Mouse (Mus musculus) adipocyte (in vitro differentiated cells): Measurements from ENCODE around the gene Eef1a2.
A peak's percentile ranks its signal among the peaks of the same experiment; 100 is the strongest.

Experiments
- DNase-seq: peaks from one replicate; pipeline ENCODE4 v3.0.0-alpha.2; 2016; ENCODE audit warnings: low spot score

Eef1a2 gene

DNA sequence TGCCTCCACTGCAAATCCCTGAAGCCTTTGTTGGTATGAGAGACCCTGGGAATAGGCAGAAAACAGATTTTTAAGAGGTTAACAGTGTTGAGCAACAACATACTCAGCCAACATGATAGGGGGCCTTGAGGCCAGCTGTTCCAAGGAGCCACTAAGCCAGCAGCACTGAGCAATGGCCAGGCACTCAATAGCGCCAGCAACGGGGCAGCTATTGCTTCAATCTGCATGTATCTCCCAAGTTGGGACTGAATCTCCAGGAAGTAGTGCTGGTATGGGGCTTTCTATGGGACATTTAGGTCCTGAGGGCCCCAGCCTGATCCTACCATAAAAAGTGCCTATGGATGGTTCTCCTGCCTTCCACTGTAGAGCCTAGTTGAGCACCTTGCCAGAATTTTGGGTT lies 1.7 kb upstream of the Eef1a2 start:
- DNase-seq: no peak

DNA sequence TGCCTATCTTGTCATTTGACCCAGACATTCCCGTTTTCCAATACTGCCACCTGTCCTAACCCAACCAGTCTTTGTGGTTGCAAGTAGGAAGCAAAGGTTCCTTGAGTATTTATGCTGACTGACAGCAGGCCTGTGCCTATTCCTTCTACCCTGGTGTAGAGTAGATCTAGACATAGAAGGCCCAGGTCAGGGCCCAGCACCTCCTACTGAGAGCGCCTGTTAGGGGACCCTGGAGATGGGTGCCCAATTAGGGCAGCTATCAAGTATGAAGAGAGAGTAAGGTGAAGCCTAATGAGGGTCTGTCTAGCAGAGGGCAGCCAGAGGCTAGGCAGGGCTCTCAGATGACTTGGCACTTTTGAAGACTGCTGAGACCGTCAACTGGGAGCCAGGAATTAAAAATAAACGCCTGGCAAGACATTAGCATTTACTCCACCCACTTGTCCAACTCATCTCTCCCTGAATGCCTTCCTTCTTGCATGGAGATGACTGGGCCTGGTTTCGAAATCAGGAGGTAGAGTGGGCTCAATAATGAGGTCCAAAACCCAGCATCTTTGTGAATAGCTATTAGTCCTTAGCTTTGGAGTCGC lies 995 bp upstream of the Eef1a2 start:
- DNase-seq: no peak

DNA sequence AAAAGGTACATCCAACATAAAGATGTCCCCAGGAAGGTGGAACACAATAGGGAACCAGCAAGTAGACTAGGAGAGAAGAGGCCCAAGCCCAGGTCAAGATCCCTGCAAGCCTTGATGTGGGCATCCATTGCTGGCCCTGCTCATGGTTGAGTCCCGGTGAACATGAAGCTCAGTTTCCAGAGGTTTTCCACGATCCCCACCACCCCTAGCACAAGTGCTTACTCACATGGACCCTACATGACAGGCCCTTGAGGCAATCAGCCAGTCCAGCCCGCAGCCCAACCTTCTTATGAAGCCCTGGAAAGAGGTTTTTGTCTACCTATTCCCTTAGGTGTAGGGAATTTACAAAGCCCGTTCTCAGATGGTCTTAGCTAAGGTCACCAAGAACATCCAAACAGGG lies 366 bp upstream of the Eef1a2 start:
- no peak for DNase-seq

DNA sequence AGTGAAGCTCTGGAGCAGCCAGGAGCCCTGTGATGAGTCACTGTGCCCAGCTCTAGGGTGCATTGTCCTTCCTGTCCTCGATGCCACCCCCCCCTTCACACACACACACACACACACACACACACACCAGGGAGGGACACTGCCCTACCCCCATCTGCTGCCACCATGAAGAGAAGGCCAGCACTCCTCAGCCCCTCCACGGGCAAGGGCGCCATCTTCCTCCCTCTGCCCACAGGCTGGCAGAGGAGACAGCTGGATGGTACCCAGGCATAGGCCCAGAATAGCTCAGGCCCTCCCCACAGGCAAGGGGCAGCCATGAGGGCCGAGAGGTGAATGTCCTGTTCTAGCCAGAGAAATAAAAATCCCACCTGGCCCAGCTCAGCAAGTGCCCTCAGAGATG lies 1.0 kb downstream of the Eef1a2 start:
- DNase-seq: no peak

DNA sequence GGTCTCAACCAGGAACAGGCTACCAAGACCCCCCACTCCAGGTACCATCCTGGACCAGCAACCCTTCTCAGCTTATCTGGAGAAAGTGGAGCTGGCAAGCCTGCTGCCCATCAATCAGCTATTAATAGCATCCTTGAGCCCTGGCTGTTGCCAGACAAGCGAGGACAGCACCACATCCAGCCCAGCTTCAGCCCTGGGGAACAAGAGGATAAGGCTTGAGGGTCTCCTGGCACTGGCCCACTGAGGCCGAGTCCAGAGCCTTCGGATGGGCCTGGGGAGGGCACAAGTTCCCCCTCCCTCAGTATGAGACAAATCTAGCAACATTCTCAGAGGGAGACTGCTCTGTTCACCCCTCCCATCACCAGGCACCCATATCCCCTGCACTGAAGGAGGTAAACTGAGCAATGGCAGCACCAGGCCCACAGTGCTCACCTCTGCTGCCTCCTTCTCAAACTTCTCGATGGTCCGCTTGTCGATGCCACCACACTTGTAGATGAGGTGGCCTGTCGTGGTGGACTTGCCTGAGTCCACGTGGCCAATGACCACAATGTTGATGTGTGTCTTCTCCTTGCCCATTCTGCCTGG lies 1.9 kb downstream of the Eef1a2 start:
- DNase-seq: no peak

DNA sequence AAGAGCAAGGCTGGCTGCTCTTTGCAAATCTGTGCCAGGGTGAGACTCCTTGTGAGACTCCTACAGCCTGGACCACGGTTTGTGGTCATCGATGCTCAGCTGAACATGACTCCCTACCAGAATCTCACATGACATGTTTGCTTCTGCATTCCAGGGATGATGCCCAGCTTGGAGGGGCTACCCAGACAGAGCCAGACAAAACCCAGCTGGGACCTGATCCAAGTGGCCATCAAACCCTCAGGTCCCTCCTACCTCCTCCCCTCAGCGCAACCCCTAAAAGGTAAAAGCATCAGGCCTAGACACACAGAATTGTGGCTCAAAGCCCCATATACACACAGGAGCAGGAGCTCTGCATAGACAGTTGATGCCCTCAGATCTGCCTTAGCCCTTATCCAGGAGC lies 2.5 kb downstream of the Eef1a2 start:
- DNase-seq: no peak

DNA sequence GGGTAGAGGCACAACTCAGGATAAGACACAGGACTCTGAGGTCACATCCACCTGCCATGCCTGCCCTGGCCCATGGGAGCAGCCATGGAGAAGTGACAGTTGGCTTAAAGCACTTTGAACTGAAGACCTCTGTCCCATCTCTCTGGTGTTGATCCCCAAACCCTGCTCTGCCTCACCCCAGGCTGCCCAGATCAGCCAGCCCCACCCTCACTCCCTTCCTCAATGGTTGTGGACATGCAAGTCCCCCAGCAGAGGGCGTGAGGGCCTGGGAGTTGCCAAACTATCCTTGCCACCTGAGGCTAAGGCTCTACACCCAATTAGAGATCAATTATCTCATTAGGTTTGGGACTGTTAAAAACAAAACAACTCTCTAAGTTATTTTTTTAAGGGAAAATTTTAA lies 3.0 kb downstream of the Eef1a2 start:
- DNase-seq: no peak

DNA sequence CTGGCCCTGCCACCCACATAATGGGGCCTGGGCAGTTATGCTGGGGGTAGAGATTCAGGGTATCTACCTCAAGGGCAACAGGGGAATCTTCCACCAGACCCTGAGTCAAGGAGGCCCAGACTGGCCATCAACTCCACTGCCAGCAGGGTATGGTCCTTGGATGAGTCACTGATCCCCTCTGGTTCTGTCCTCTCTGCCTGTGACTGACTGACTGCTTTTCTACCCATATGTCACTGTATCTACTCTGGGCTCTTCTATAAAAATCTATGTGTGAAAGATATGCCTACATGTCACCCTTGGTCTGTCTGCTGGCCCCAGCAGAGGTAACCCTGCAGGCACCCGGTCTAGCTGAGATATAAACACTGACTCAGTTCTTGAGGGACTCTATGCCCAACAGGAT lies 3.7 kb downstream of the Eef1a2 start:
- DNase-seq: no peak

DNA sequence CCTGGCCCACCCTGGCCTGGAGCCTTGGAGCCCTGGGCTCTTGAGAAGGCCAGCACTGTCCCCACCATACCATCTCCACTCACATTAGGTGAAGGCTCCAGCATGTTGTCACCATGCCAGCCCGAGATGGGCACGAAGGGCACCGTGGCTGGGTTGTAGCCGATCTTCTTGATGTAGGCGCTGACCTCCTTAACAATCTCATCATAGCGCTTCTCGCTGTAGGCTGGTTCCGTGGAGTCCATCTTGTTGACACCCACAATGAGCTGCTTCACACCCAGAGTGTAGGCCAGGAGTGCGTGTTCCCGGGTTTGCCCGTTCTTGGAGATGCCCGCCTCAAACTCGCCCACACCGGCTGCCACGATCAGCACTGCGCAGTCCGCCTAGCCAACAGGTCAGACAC lies 4.1 kb downstream of the Eef1a2 start:
- DNase-seq: no peak

DNA sequence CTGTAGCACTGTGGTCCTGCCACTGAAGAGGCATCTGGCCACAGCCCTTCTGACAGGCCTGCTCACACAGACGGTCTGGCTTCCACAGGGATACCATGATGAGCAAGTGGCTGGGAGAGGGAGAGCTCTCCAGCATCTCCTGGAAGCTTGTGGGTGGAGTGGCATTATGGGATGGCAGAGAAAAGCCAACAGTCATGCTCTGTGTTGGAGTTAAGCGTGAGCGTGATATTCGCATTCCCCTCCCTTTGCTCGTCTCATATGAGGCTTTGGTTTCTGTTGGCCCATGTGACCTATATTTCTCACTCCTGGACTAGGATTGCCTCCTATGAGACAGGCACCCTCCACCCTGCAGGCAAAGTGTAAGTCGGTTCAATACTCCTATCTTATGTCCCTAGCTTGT lies 6.5 kb downstream of the Eef1a2 start:
- no peak for DNase-seq

DNA sequence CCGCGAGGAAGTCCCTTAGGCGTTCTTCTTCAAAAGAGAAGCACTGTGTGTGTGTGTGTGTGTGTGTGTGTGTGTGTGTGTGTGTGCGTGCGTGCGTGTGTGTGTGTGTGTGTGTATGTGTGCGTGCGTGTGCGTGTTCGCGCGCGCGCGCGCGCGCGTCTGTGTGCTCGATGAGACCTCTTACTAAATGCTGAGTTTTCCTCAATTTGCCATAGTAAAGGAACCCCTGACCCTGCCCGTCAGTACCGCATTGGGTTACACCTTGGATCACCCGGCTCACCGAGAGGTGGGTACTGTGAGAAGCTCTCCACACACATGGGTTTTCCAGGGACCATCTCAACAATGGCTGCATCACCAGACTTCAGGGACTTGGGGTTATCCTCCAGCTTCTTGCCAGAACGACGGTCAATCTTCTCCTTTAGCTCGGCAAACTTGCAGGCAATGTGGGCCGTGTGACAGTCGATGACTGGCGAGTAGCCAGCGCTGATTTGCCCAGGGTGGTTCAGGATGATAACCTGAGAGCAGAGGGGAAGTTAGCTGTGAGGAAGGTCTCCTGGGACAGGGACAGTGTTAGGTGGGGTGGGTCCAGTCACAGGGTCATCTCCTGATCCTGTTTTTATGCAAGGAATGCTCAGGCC lies 8.4 kb downstream of the Eef1a2 start:
- DNase-seq: no peak

DNA sequence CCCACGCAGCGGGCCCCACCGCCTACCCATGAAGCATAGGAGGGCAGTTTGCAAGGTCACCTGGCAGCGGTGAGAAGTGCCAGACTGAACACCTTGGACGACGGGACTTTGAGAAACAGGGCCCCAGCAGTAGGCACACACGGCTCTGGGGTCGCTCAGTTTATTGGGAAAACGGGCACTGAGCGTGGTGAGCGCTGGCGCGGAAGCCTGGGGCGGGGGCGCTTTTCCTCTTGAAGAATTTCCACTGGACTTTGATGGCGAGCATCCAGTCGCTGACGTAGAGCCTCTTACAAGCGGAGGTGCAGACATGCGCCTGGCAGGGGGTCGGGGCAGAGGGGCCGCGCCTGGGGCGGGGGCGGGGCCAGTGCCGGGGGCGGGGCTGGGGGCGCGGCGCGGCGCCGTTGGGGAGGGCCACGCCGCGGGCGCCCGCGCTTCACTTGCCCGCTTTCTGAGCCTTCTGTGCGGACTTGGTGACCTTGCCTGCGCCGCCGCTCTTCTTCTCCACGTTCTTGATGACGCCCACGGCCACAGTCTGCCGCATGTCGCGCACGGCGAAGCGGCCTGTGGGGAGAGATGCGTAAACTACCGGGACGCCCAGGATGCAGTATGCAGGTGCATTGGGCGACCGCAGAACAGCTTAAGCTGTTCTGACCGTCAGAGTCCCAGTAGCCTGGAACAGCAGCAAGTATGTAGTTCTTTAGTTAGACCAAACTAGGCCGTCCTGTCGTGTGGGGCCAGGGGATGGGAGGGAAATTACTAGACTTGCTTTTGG lies 9.1 kb downstream of the Eef1a2 start:
- DNase-seq: no peak

DNA sequence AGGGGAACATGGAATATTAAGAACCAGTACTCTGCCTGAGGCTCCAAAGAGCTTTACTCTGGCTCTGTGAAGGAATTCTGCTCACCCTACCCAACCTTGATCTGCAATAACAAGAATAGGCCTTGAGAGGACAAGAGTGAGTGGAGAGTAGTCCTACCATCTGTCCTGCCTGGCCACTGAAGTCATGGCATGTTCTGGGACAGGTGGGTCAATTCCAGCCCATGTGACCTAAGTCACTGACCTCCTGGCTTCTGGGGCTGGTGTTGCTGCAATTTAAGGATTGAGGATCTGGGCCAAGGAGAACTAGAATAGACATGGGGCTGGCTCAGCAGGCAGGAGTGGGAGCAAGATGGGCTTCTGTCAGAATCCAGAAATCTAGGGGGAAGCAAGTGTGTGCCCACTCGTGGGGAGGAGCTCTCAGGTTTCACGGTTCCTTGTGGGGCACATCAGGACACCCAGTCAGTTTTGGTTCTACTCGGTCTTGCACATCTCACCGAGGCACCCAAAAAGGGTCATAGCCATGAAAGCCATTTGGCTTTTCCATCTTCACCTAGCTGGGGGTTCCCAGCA lies 9.8 kb downstream of the Eef1a2 start:
- no peak for DNase-seq

DNA sequence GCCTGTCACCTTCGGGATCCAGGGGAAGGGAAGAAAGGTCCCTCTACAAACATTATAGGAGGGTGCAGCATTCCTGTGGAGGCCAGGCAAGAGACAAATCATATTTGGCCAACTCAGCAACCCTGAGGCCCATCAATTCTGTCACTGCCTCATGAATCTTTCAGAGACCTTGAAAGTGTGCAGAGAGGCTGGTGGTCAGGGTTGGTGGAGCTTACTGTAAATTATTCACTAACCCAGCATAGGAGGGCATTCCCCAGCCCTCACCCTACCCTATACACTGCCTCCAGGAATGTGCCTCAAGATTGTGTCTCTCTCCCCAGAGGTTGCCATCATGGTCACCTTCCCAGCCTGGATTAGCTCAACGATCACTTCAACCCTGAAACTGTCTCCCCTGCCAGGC lies 12.1 kb downstream of the Eef1a2 start:
- DNase-seq: no peak

DNA sequence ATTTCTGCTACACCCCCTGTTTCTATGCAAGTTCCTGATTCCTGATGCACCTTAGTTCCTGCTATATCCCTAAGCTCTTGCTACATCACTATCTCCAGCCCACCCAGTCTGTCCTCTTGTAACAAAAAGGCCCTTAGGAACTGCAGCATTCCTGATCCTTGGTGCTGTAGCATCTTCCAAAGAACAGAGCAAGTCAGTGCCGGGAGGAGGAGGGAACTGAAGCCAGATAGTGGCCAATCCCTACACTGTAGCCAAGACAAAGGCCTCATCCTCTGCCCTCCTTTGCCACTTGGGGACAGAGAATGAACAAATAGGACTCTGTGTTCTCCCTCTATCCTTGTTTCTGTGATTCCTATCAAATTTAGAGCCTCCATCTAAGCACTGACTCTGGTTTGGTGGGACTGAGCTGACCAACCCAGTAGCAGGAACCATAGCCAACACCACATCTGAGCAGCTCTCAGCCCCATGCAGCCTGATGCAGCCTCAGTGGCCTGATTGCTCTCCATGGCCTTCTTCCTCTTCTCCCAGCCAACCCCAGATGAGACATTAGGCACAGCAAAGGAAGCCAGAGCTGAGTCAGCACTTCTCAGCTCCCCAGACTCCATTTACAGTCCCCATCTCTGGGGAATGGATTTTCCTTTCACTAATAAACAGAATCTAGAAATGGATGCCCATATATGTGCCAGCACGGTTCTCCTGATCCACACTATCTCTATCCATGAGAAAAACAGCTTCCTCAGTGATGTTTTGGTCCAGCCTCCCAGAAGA lies 13.1 kb downstream of the Eef1a2 start:
- DNase-seq: no peak

DNA sequence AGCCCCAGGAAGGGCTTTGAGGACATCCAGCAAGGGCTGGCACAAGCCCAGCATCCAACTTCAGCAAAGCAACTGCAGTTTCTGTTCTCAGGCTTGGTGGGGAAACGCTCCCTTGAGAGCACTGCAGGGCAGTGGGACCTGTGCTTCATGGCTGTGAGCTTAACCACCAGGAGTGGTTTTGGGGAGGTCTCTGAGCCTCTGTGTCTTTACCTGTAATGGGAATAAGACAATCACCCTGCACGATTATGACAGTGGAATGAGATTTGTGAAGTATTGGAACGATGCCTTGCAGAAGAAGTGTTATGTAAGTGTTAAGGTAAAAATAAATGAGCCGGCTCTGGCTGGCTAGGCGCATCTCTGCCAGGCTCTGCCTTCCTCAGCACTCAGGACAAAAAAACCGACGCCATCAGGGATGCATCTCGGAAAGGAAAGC lies 14.1 kb downstream of the Eef1a2 start:
- DNase-seq: no peak

DNA sequence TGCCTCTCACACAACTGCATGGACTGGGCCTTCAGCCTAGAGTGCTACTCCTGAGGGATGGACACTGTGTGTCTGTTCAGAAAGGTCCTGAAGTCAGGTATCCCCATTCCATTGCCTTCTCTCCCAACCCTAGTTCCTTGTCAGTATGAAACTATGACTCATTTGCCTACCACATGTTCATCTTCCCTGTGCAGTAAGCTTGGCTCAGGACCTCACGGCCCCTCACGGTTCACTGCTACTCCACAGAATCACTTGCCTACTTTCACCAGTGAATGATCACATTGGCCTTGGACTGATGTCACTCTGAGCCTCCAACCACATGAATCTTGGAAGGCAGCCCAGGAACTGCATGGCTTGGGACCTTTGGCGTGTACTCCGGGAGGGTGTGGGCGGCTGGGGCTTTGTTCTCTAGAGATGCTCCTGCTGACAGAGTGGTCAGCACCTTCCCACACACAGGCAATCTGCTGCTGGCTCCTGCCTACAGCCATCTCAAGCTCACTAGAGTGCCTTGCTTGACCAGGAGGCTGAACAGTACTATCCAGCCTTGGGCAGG lies 17.1 kb downstream of the Eef1a2 start:
- DNase-seq: no peak

DNA sequence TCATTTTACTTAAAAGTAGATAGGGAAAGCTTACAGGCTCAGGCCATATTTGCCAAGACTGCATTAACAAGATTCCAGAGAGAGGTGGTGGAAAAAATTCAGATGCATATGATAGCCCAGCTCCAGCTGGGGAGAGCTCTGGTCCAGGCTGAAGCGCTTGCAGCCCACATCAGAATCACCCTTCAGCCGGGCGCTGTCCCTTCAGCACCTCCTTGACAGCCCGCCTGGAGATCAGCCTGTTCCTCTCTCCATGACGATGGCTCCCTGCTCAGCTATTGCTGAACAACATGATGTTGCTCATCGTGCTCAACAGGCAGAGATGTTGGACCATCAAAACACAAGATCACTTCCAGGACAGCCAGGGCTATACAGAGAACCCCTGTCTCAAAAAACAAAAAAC lies 19.9 kb downstream of the Eef1a2 start:
- DNase-seq: peak; percentile 55

DNA sequence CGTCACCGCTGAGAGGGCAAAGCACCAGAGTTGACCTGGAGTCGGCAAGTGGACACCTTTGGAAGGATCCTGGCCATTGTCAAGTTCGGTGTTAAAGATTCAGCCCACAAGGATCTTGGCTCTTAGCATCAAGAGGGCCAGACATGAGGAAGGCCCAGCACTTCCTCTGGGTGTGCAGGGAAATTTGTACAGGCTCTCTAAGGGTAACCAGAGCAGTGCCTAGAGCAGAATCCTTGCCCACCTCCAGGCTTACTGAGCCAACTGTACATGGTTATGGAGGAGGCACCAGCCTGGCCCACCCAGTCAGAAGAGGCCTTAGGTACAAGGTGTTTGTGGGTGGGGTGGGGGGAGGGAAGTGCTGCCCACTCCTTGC lies 21.4 kb downstream of the Eef1a2 start:
- DNase-seq: no peak

DNA sequence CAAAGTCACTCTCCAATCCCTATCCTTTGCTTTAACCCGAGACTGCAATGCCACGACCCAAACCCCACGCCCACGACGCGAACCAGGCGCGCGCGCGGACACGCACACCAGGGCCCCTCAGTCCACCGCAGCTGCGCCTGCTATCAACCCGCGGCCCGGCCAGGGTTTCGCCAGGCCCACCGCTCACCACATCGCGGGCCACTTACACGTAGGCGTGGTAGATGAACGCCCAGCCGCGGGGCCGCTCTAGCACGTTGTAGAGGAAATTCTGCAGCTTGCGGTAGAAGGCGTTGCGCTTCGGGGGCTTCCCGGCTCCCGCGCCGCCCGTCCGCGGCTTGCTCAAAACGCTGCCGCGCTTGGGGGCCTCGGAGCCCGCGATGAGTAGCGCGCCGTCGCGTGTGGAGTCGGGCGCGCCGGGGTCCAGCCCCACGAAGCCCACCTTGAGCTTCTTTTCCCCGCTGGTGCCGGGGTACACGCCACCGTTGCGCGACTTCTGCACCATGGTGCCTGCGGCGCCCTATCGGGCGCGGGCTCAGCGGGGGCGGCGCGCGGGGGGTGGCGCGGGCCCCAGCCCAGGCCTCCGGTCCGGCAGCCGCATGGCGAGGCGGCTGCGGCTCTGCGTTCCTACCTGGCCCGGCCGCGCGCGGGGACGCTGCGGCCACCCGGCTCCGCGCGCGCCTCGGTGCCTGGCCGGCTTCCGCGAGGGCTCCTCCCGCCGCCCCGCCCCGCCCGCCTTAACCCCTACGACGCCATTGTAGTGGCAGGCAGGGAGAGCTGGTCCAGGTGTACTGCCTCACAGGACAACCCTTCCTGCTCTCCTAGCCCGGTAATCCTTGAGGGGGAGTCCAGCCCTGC lies 22.0 kb downstream of the Eef1a2 start, which contains the start of gene Kcnq2:
Gene Kcnq2, minus strand, starts transcription at position 710 of the 855 bp plus-strand sequence.
- no peak for DNase-seq
